Mouse (Mus musculus) midbrain, embryonic 10.5 days (tissue): ENCODE measurements around the gene 2310034G01Rik. TPM values are rescaled to one million over a fixed set of nuclear protein-coding genes. Genes with fewer than 3 reads are reported as not detected.
A peak's percentile ranks its signal among the peaks of the same experiment; 100 is the strongest.

ENCODE experiments used
- DNase-seq: peaks from one replicate; pipeline ENCODE4 v3.0.0-alpha.2; 2017; ENCODE audit warnings: low spot score
- H3K27ac ChIP-seq: fragments of 300-500 bp; sonication (generic); replicated peaks from 2 replicates; pipeline ENCODE4 v1.5.1; 2016; ENCODE audit warnings: mild to moderate bottlenecking
- H3K27me3 ChIP-seq: fragments of 300-500 bp; sonication (generic); 2 replicates; pipeline ENCODE4 v1.6.1; 2016; ENCODE audit warnings: low read depth, mild to moderate bottlenecking; ENCODE audit not compliant: poor library complexity, severe bottlenecking
- H3K36me3 ChIP-seq: fragments of 300-500 bp; sonication (generic); 2 replicates; pipeline ENCODE4 v1.6.1; 2016; ENCODE audit warnings: mild to moderate bottlenecking, moderate library complexity
- H3K4me1 ChIP-seq: fragments of 300-500 bp; sonication (generic); 2 replicates; pipeline ENCODE4 v1.6.1; 2016
- H3K4me3 ChIP-seq: fragments of 300-500 bp; sonication (generic); 2 replicates; pipeline ENCODE4 v1.5.1; 2016; ENCODE audit warnings: mild to moderate bottlenecking, moderate library complexity
- H3K9me3 ChIP-seq: fragments of 300-500 bp; sonication (generic); replicated peaks from 2 replicates; pipeline ENCODE4 v1.6.1; 2016; ENCODE audit warnings: mild to moderate bottlenecking
- whole genome bisulfite sequencing: fragments of 180-500 bp; shearing (Covaris S2); methylation state at CpG from one replicate; pipeline ENCODE4 v1.1.7; 2016; 5-methylcytosine and 5-hydroxymethylcytosine counted together
- microRNA counts: library from miRNA; unstranded; fragments of <30 nt; microRNA quantifications from one replicate; lab custom pipeline; 2017
- microRNA-seq: library from miRNA; unstranded; fragments of <30 nt; microRNA quantifications from one replicate; pipeline ENCODE4, GENCODE M21; 2017
- polyA plus RNA-seq: library from polyadenylated mRNA; unstranded; fragments of >200 nt; fragmentation: Nextera tagmentation; extraction: Ambion mirVana; gene quantifications from 2 replicates; pipeline ENCODE4 v1.2.1, GENCODE M21; 2016

Gene 2310034G01Rik
- polyA plus RNA-seq, 1 experiment from 2014 or later, result 0.96 TPM

GRCm38 (mm10) chr19:46306268-46306610 lies 43.9 kb downstream of the 2310034G01Rik start:
- no peaks in the 10 kb centered on the region for H3K9me3 ChIP-seq
- 53% methylated on average over 5 of the region's 5 CpGs for WGBS
- peaks cover 16% of the 10 kb centered on the region for H3K36me3 ChIP-seq
- peak overlapping the region; percentile 77 for H3K4me3 ChIP-seq
- peak overlapping the region; percentile 79; the same call in 1 of the 2 replicates for H3K27ac ChIP-seq
- DNase-seq, result no peak
- H3K4me1 ChIP-seq, result peaks cover 40% of the 10 kb centered on the region
- H3K27me3 ChIP-seq, result peaks cover 55% of the 10 kb centered on the region

- no peaks in the 10 kb centered on the region for H3K9me3 ChIP-seq
- peak overlapping the region; percentile 77 for H3K4me3 ChIP-seq
- peaks cover 40% of the 10 kb centered on the region for H3K4me1 ChIP-seq
- H3K27me3 ChIP-seq, result peaks cover 49% of the 10 kb centered on the region
- DNase-seq, result peak; percentile 86
- WGBS, result under 1% methylated on average over 43 of the region's 43 CpGs
- H3K36me3 ChIP-seq, result peaks cover 11% of the 10 kb centered on the region; the same call in 1 of the 2 replicates
- peak overlapping the region; percentile 79 for H3K27ac ChIP-seq
Observed at GRCm38 (mm10) chr19:46305432-46306267, 44.5 kb downstream of the 2310034G01Rik start.

GRCm38 (mm10) chr19:46304908-46305333 lies 45.2 kb downstream of the 2310034G01Rik start:
- DNase-seq, result peak; percentile 53
- Histone ChIP-seq H3K27me3 (peaks cover 42% of the 10 kb centered on the region), H3K9me3 (no peaks in the 10 kb centered on the region), H3K36me3 (peaks cover 5% of the 10 kb centered on the region; the same call in 1 of the 2 replicates), H3K27ac (peak overlapping the region; percentile 79), H3K4me1 (peaks cover 40% of the 10 kb centered on the region), H3K4me3 (peak overlapping the region; percentile 77)
- WGBS, result 0% methylated on average over 34 of the region's 34 CpGs

- Histone ChIP-seq H3K27me3 (peaks cover 36% of the 10 kb centered on the region), H3K9me3 (no peaks in the 10 kb centered on the region), H3K4me1 (peaks cover 40% of the 10 kb centered on the region), H3K4me3 (peak within 1 kb of the TSS; percentile 77), H3K36me3 (no peaks in the 10 kb centered on the region), H3K27ac (peak within 1 kb of the TSS; percentile 79)
- peak; percentile 93 for DNase-seq
- under 1% methylated on average over 39 of the region's 39 CpGs for WGBS
Observed at GRCm38 (mm10) chr19:46304216-46304841, 45.8 kb downstream of the 2310034G01Rik start, which contains the start of gene Nfkb2. TSS of gene Nfkb2 (plus strand) at chr19:46304320.

DNA sequence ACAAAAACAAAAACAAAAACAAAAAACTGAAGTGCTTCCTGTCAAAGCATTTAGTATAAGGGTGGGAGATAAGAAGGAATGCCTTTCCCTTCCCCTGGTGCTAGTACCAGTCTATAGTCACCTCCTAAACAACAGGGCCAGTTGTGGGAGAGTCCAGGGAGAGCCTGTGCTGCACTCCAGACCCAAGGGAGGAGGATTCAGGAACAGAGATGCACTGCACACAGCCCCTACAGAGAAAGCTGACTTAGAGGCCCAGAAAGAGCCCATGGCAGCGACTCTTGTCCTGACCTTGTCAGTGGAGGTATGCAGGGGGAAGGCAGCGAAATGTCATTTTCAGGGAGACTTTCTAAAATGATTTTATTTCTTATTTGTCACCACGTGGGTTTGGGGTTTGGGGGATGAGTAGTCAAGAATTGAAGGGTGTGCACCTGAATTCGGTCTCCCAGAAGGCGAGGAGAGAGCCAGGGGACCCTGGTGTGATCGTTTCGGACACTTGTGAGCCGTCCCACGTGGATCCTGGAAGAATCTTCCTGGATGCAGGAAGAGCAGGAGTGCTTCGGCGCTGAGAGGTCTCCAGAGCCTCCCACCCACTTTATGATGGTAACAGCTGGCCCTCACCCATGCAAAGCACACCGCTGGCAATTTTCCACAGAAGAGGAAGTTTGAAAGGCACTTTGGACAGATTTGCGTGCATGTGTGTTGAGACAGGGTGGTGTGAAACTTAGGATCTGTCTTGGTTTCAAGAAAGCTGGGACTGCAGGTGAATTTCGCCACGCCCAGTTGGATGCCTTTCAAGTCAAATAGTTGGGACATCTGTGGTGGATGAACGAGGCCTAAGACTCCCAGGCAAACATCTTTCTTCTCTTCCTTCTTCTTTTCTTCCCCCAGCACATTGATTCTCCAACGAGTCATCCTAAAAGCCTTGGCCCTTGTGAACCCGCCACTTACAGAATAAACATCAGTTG lies 46.6 kb downstream of the 2310034G01Rik start:
- DNase-seq, result no peak

GRCm38 (mm10) chr19:46302551-46302950 lies 47.6 kb downstream of the 2310034G01Rik start:
- no peaks in the 10 kb centered on the region for H3K36me3 ChIP-seq
- no peak overlapping the region for H3K27ac ChIP-seq
- DNase-seq, result no peak
- H3K27me3 ChIP-seq, result peaks cover 20% of the 10 kb centered on the region
- no peak overlapping the region for H3K4me3 ChIP-seq
- peaks cover 31% of the 10 kb centered on the region for H3K4me1 ChIP-seq
- H3K9me3 ChIP-seq, result no peaks in the 10 kb centered on the region
- 88% methylated on average over 4 of the region's 4 CpGs for WGBS

More for the DNA sequence above, 46.6 kb downstream of the 2310034G01Rik start:
- Histone ChIP-seq H3K4me3 (peak overlapping the region; percentile 77), H3K4me1 (peaks cover 33% of the 10 kb centered on the region), H3K36me3 (no peaks in the 10 kb centered on the region), H3K9me3 (no peaks in the 10 kb centered on the region), H3K27ac (no peak overlapping the region; the same call in 1 of the 2 replicates), H3K27me3 (peaks cover 30% of the 10 kb centered on the region)
- WGBS, result 58% methylated on average over 18 of the region's 18 CpGs

DNA sequence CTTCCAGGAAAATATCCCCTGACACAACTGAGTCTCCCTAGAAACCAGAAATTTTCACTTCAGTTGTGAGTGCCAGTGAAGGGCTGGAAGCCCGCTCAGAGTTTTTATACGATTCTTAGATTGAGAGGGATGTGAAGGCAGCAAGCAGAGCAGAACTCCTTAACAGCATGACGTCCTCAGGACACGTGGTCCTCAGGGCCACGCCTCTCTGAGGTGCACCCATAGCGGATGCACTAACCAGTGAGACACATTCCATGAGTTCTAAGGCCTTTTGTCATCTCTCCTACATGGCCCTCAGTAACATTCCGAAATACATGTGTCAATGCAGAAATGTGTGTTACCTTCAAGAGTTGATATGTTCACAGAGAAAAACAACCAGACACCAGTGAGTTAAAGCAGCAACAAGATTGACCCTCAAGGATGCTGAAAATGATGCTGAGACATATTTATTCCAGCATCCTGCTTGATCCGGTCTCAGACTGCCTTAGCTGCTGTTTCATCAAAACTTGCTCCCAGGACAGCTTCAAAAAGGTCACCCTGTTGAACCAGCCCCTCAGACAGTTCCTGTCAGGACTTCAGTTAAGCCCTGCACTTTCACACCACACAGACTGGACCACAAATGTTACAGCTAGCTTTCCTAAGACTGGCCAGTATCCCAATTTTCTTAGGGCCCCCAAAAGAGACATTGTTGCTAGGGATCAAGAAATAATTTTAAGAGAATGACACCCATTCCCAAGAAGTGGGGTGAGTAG lies 49.6 kb downstream of the 2310034G01Rik start:
- WGBS, result 38% methylated on average over 8 of the region's 8 CpGs
- DNase-seq, result no peak
- Histone ChIP-seq H3K9me3 (no peaks in the 10 kb centered on the region), H3K36me3 (no peaks in the 10 kb centered on the region), H3K27me3 (no peaks in the 10 kb centered on the region), H3K4me1 (peaks cover 20% of the 10 kb centered on the region), H3K27ac (no peak overlapping the region), H3K4me3 (no peak overlapping the region)

MicroRNA genes within 50 kb of the gene (microRNA counts, 519-probe panel; counts per million panel counts)
- microRNA mmu-miR-146b (lab: Ali Mortazavi, UCI), result not detected

Small RNAs within 50 kb of the gene (microRNA-seq; reads per million reads assigned to microRNA genes)
- gene Mir146b, result 1.5 reads per million

Other genes starting within 250 kb of the 2310034G01Rik start
- not detected in 2 replicates for gene Elovl3, start 218.4 kb downstream of the 2310034G01Rik start, polyA plus RNA-seq
- 0.17 and 0.43 TPM in 2 replicates for gene Pitx3, start 202.0 kb downstream of the 2310034G01Rik start, polyA plus RNA-seq
- gene Gbf1, start 197.8 kb downstream of the 2310034G01Rik start, polyA plus RNA-seq, result 43.8 and 48.8 TPM in 2 replicates
- 5.2 and 5.6 TPM in 2 replicates for gene Nfkb2, start 46.0 kb downstream of the 2310034G01Rik start, polyA plus RNA-seq
- gene Psd, start 23.1 kb downstream of the 2310034G01Rik start, polyA plus RNA-seq, result 4.7 and 8.9 TPM in 2 replicates
- gene Fbxl15, start 22.1 kb downstream of the 2310034G01Rik start, polyA plus RNA-seq, result 24.6 and 25.0 TPM in 2 replicates
- gene Cuedc2, start 11.6 kb downstream of the 2310034G01Rik start, polyA plus RNA-seq, result 239 and 249 TPM in 2 replicates
- gene Mfsd13a, start 9.2 kb downstream of the 2310034G01Rik start, polyA plus RNA-seq, result 9.1 and 10.1 TPM in 2 replicates
- 188 and 224 TPM in 2 replicates for gene Actr1a, start 45.4 kb upstream of the 2310034G01Rik start, polyA plus RNA-seq
- gene Sufu, start 46.6 kb upstream of the 2310034G01Rik start, polyA plus RNA-seq, result 50.2 and 53.6 TPM in 2 replicates
- 24.6 and 27.8 TPM in 2 replicates for gene Trim8, start 151.4 kb upstream of the 2310034G01Rik start, polyA plus RNA-seq
- gene Arl3, start 222.9 kb upstream of the 2310034G01Rik start, polyA plus RNA-seq, result 207 and 216 TPM in 2 replicates
- 17.0 and 18.1 TPM in 2 replicates for gene Sfxn2, start 223.1 kb upstream of the 2310034G01Rik start, polyA plus RNA-seq
- gene Wbp1l, start 248.8 kb upstream of the 2310034G01Rik start, polyA plus RNA-seq, result 45.7 and 51.8 TPM in 2 replicates